Mouse (Mus musculus) limb, embryonic 11.5 days (tissue): Measurements from ENCODE around the gene Pogk. TPM values are rescaled to one million over a fixed set of nuclear protein-coding genes. Genes with fewer than 3 reads are reported as not detected.

ENCODE experiments used
- ATAC-seq: fragments of 200-750 bp; cut with Nextera tagmentation; 2 replicates; pipeline ENCODE4 v1.8.0; 2017; ENCODE audit warnings: low read depth; ENCODE audit not compliant: insufficient number of reproducible peaks, low FRiP score, low TSS enrichment
- DNase-seq: peaks from one replicate; pipeline ENCODE4 v3.0.0-alpha.2; 2015; ENCODE audit warnings: low spot score
- H3K27ac ChIP-seq: fragments of 300-500 bp; sonication (generic); replicated peaks from 2 replicates; pipeline ENCODE4 v1.5.1; 2014; ENCODE audit warnings: low read depth, mild to moderate bottlenecking, low read length
- H3K27me3 ChIP-seq: fragments of 300-500 bp; sonication (generic); 2 replicates; pipeline ENCODE4 v1.6.1; 2014; ENCODE audit warnings: mild to moderate bottlenecking, low read length, mixed read lengths; ENCODE audit not compliant: control insufficient read depth, insufficient read depth
- H3K36me3 ChIP-seq: fragments of 300-500 bp; sonication (generic); 2 replicates; pipeline ENCODE4 v1.6.1; 2014; ENCODE audit warnings: mild to moderate bottlenecking, low read length, moderate library complexity, mixed read lengths; ENCODE audit not compliant: control insufficient read depth, insufficient read depth
- H3K4me1 ChIP-seq: fragments of 300-500 bp; sonication (generic); 2 replicates; pipeline ENCODE4 v1.6.1; 2014; ENCODE audit warnings: low read length, mixed read lengths; ENCODE audit not compliant: control insufficient read depth, insufficient read depth
- H3K4me2 ChIP-seq: fragments of 300-500 bp; sonication (generic); 2 replicates; pipeline ENCODE4 v1.6.1; 2014; ENCODE audit warnings: low read depth, mild to moderate bottlenecking, moderate library complexity; ENCODE audit not compliant: severe bottlenecking
- H3K4me3 ChIP-seq: fragments of 300-500 bp; sonication (generic); 2 replicates; pipeline ENCODE4 v1.5.1; 2014; ENCODE audit warnings: low read depth, low read length
- H3K9ac ChIP-seq: fragments of 300-500 bp; sonication (generic); 2 replicates; pipeline ENCODE4 v1.6.1; 2014; ENCODE audit warnings: mild to moderate bottlenecking, low read length
- H3K9me3 ChIP-seq: fragments of 300-500 bp; sonication (generic); 2 replicates; pipeline ENCODE4 v1.6.1; 2016; ENCODE audit warnings: low read length; ENCODE audit not compliant: control insufficient read depth
- WGBS: fragments of 180-500 bp; shearing (Covaris S2); extraction: QIAGEN DNeasy Blood & Tissue Kit; methylation state at CpG from one replicate; pipeline ENCODE4 v1.1.7; 2014; 5-methylcytosine and 5-hydroxymethylcytosine counted together
- polyA plus RNA-seq: library from polyadenylated mRNA; unstranded; fragments of >200 nt; fragmentation: Nextera tagmentation; extraction: Ambion mirVana; gene quantifications from 2 replicates; pipeline ENCODE4 v1.2.1, GENCODE M21; 2014

Gene Pogk
- polyA plus RNA-seq, 1 experiment from 2014 or later: 24.3 TPM

DNA sequence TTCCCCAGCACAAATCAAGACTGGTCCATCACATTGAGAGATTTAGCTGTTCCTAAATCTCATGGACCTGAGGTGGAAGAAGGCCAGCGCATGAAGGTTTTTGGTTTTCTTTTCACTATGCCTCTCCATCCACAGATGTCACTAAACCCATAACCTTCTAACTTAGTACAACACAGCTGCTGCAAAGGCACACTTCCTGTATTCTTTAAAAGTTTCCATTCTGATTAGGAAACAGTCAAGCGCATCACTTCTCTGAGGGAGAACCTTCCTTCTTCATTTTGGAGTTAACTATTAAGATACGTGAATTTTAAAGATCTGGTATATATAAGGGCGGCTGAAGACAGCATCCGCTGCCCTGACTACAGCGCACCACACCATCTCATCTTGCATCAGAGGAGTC lies 64.1 kb downstream of the Pogk start:
- Histone ChIP-seq H3K4me2 (no peak overlapping the region), H3K27me3 (no peaks in the 10 kb centered on the region), H3K9me3 (no peaks in the 10 kb centered on the region), H3K27ac (no peak overlapping the region), H3K4me3 (no peak overlapping the region), H3K9ac (no peak overlapping the region), H3K4me1 (peaks cover 16% of the 10 kb centered on the region), H3K36me3 (no peaks in the 10 kb centered on the region)
- no peak for DNase-seq
- ATAC-seq: no peak
- 97% methylated on average over 6 of the region's 6 CpGs for WGBS

DNA sequence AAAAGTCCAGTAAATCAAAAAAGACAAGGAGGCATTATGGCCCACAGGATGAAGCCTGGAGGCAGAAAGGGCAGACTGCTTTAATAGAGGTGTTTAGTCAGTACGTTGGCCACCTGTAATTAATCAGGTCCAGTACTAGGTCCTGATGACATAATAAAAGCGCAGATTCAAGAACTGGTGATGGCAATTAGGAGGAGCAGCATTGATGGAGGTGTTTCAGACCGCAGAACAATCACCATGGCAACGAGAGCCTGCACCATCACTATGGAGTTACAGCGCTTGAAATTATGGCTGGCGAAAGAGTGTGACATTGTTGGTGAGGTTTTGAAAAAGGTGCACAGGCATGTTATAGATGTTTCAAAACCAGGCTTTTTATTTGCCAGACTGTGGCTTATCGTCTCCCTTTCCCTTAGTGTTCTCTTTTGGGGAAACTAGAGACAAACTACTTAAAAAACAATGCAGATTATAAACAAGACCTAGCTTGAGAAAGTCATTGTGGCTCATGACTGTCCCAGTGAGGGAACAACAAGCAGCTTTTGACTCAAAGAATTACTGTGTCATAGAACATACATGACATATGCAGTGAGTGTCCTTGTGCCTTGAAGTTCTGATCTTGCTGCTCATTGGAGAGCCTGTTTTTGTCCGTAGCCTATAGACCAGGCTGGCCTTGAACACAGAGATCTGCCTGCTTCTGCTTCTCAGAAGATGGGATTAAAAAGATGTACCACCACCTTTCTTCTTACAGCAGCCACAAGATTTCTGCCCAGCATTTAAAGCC lies 65.2 kb downstream of the Pogk start:
- no peaks in the 10 kb centered on the region for H3K36me3 ChIP-seq
- peaks cover 12% of the 10 kb centered on the region for H3K4me1 ChIP-seq
- no peak overlapping the region for H3K4me3 ChIP-seq
- no peak overlapping the region for H3K4me2 ChIP-seq
- no peaks in the 10 kb centered on the region for H3K27me3 ChIP-seq
- H3K27ac ChIP-seq: no peak overlapping the region
- WGBS: 47% methylated on average over 8 of the region's 8 CpGs
- peak; percentile 54; the same call in 1 of the 2 replicates for ATAC-seq
- peak; percentile 49 for DNase-seq
- no peaks in the 10 kb centered on the region for H3K9me3 ChIP-seq
- H3K9ac ChIP-seq: no peak overlapping the region

DNA sequence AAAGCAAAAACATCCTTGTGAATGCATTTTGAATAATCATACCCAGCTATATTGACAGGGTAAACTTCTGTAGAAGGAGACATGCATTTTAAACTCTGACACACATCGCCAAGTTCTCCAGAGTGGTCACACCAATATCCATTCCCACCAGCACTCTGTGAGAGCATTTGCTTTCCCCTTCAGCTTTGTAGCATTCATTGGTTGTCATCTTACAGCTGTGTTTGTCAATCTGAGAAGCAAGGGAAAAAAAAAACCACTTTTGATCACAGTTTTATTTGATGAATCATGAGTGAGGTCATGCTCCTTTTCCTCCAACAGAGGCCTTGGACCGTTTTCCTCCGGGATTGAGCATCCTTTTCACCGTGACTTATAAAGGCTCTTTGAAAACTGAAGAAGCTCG lies 66.1 kb downstream of the Pogk start:
- WGBS: 68% methylated on average over 5 of the region's 5 CpGs
- ATAC-seq: no peak

DNA sequence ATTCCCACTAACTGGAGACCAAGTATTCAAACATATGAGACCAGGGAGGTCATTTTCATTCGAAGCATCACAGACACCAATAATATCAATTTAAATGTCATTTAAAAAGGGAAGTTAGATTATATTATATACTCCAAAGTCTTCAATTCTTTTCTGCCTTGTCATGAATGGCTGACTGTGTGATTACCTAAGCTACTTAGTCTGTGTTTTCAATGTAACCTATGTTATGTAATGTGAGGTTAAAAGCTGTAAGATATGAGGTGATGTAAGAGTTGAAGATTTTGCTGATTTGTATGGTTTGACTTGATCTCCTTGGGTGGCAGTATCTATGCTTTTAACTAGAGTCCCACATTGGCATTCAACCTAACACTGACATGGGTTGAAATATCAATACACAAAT lies 67.1 kb downstream of the Pogk start:
- DNase-seq (no peak), ATAC-seq (no peak)
- no peak overlapping the region for H3K4me2 ChIP-seq
- H3K4me1 ChIP-seq: 0 out of 2 replicates have a peak, but pooled peaks cover 6% of the 10 kb centered on the region
- no peaks in the 10 kb centered on the region for H3K36me3 ChIP-seq
- no peaks in the 10 kb centered on the region for H3K27me3 ChIP-seq
- 94% methylated on average over 1 of the region's 1 CpGs for whole genome bisulfite sequencing
- no peak overlapping the region for H3K27ac ChIP-seq
- no peaks in the 10 kb centered on the region for H3K9me3 ChIP-seq
- H3K4me3 ChIP-seq: no peak overlapping the region
- no peak overlapping the region for H3K9ac ChIP-seq

More for the DNA sequence above, 66.1 kb downstream of the Pogk start:
- no peak overlapping the region for H3K4me3 ChIP-seq
- H3K4me2 ChIP-seq: no peak overlapping the region
- no peaks in the 10 kb centered on the region for H3K9me3 ChIP-seq
- H3K27me3 ChIP-seq: no peaks in the 10 kb centered on the region
- H3K36me3 ChIP-seq: no peaks in the 10 kb centered on the region
- DNase-seq: no peak
- H3K4me1 ChIP-seq: 0 out of 2 replicates have a peak, but pooled peaks cover 6% of the 10 kb centered on the region
- no peak overlapping the region for H3K27ac ChIP-seq
- H3K9ac ChIP-seq: no peak overlapping the region

DNA sequence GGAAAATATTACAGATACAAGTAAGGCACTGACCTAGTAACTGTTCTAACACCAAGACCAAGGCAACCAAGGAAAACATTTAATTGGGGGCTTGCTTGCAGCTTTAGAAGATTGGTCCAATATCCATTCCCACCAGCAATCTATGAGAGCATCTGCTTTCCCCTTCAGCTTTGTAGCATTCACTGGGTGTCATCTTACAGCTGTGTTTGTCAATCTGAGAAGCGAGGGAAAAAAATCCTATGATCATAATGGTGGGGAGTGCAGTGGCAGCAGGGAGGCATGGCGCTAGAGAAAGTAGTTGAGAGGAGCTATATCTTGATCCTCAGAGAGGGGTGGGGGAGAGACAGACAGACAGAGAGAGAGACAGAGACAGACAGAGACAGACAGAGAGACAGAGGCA lies 67.6 kb downstream of the Pogk start:
- no peak overlapping the region for H3K27ac ChIP-seq
- H3K36me3 ChIP-seq: no peaks in the 10 kb centered on the region
- no peaks in the 10 kb centered on the region for H3K27me3 ChIP-seq
- WGBS: 78% methylated on average over 2 of the region's 2 CpGs
- no peaks in the 10 kb centered on the region for H3K9me3 ChIP-seq
- H3K9ac ChIP-seq: no peak overlapping the region
- 0 out of 2 replicates have a peak, but pooled peaks cover 6% of the 10 kb centered on the region for H3K4me1 ChIP-seq
- H3K4me3 ChIP-seq: no peak overlapping the region
- no peak overlapping the region for H3K4me2 ChIP-seq
- ATAC-seq: no peak
- no peak for DNase-seq

DNA sequence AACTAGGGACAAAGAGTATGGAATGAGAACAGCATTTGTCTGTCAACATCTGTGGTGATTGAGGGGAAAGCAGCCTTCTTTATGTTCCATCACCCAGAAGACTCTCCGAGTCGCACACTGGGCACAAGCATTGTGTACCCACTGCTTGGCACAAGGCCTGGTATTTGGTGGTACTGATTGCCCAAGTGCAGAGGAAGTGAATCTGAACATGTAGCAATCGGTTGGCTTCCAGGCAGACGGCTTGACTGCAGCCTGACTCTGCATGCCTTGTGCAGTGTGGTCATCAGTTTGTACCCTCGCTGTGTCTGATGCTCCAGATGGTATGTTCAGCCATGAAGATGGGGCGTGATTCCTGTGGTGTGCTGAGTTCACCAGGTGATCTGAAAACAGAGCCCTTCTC lies 70.6 kb downstream of the Pogk start:
- 92% methylated on average over 6 of the region's 6 CpGs for WGBS
- ATAC-seq (no peak), DNase-seq (no peak)

More for the DNA sequence above, 70.6 kb downstream of the Pogk start:
- Histone ChIP-seq H3K4me1 (no peaks in the 10 kb centered on the region), H3K27ac (no peak overlapping the region), H3K4me3 (no peak overlapping the region), H3K9ac (no peak overlapping the region), H3K9me3 (no peaks in the 10 kb centered on the region), H3K4me2 (no peak overlapping the region), H3K36me3 (no peaks in the 10 kb centered on the region), H3K27me3 (no peaks in the 10 kb centered on the region)

Other genes starting within 250 kb of the Pogk start
- not detected in 2 replicates for gene Mael, start 171.1 kb downstream of the Pogk start, polyA plus RNA-seq
- 0.64 and 0.77 TPM in 2 replicates for gene Ildr2, start 155.7 kb downstream of the Pogk start, polyA plus RNA-seq
- 67.8 and 68.1 TPM in 2 replicates for gene Tada1, start 30.8 kb downstream of the Pogk start, polyA plus RNA-seq
- not detected in 2 replicates for gene Gm4846, start 87.7 kb upstream of the Pogk start, polyA plus RNA-seq
- gene Gm4847, start 237.8 kb upstream of the Pogk start, polyA plus RNA-seq: not detected in 2 replicates